Mouse (Mus musculus) forebrain, postnatal 0 days (tissue): ENCODE data around the gene Supv3l1. TPM values are rescaled to one million over a fixed set of nuclear protein-coding genes. Genes with fewer than 3 reads are reported as not detected.
"Not testable (repeated sequence)": the region's sequence is repeated elsewhere in the genome, so short reads cannot be mapped to it uniquely, and the experiment has no call there.

Source experiments
- ATAC-seq: fragments of 200-750 bp; cut with Nextera tagmentation; 2 replicates; pipeline ENCODE4 v1.8.0; 2017; ENCODE audit warnings: mild to moderate bottlenecking, moderate library complexity
- DNase-seq: peaks from one replicate; pipeline ENCODE4 v3.0.0-alpha.2; 2015
- H3K27ac ChIP-seq: fragments of 300-500 bp; sonication (generic); 2 replicates; pipeline ENCODE4 v1.5.1; 2014; ENCODE audit warnings: low read depth, mild to moderate bottlenecking, antibody characterized with exemption, low read length, moderate library complexity, mixed read lengths
- H3K27me3 ChIP-seq: fragments of 300-500 bp; sonication (generic); 2 replicates; pipeline ENCODE4 v1.6.1; 2014; ENCODE audit warnings: mild to moderate bottlenecking, low read length, mixed read lengths; ENCODE audit not compliant: insufficient read depth
- H3K36me3 ChIP-seq: fragments of 300-500 bp; sonication (generic); 2 replicates; pipeline ENCODE4 v1.6.1; 2014; ENCODE audit warnings: mild to moderate bottlenecking, moderate library complexity; ENCODE audit not compliant: insufficient read depth
- H3K4me1 ChIP-seq: fragments of 300-500 bp; sonication (generic); 2 replicates; pipeline ENCODE4 v1.6.1; 2014; ENCODE audit warnings: antibody characterized with exemption; ENCODE audit not compliant: insufficient read depth
- H3K4me2 ChIP-seq: fragments of 300-500 bp; sonication (generic); 2 replicates; pipeline ENCODE4 v1.6.1; 2014; ENCODE audit warnings: low read depth, mild to moderate bottlenecking, moderate library complexity
- H3K4me3 ChIP-seq: fragments of 300-500 bp; sonication (generic); 2 replicates; pipeline ENCODE4 v1.5.1; 2014; ENCODE audit warnings: low read depth, low read length, mixed read lengths
- H3K9ac ChIP-seq: fragments of 300-500 bp; sonication (generic); 2 replicates; pipeline ENCODE4 v1.6.1; 2014; ENCODE audit warnings: mild to moderate bottlenecking
- H3K9me3 ChIP-seq: fragments of 300-500 bp; sonication (generic); 2 replicates; pipeline ENCODE4 v1.6.1; 2016; ENCODE audit warnings: low read length
- CTCF ChIP-seq: sonication (generic); IDR thresholded peaks from 2 replicates; pipeline ENCODE4 v1.5.1; 2016; ENCODE audit warnings: antibody characterized with exemption, control low read depth, low read depth
- WGBS: fragments of 180-500 bp; shearing (Covaris S2); extraction: QIAGEN DNeasy Blood & Tissue Kit; methylation state at CpG from one replicate; pipeline ENCODE4 v1.1.7; 2014; 5-methylcytosine and 5-hydroxymethylcytosine counted together
- polyA plus RNA-seq: library from polyadenylated mRNA; unstranded; fragments of >200 nt; fragmentation: Nextera tagmentation; extraction: Ambion mirVana; gene quantifications from 2 replicates; pipeline ENCODE4 v1.2.1, GENCODE M21; 2015
- total RNA-seq: library from RNA; depleted of rRNA; stranded (reverse); fragments of >200 nt; gene quantifications from 2 replicates; pipeline ENCODE4 v1.2.3, GENCODE M21; 2014

Supv3l1 gene
- total and polyA plus RNA-seq, 2 experiments from 2014 or later = 15.8 to 26.0 TPM

GRCm38 (mm10) chr10:62476980-62477379 is 27.4 kb upstream of the Supv3l1 start:
- Histone ChIP-seq H3K4me3 (no peak overlapping the region), H3K9me3 (no peaks in the 10 kb centered on the region), H3K4me1 (no peaks in the 10 kb centered on the region), H3K4me2 (no peak overlapping the region), H3K9ac (no peak overlapping the region), H3K36me3 (peaks cover 6% of the 10 kb centered on the region; the same call in 1 of the 2 replicates), H3K27ac (no peak overlapping the region), H3K27me3 (no peaks in the 10 kb centered on the region)
- ATAC-seq = no peak
- WGBS = 47% methylated on average over 2 of the region's 2 CpGs
- DNase-seq = no peak
- no peak for TF ChIP-seq CTCF

GRCm38 (mm10) chr10:62474944-62475343 is 25.4 kb upstream of the Supv3l1 start:
- no peak for TF ChIP-seq CTCF
- Histone ChIP-seq H3K36me3 (peaks cover 6% of the 10 kb centered on the region; the same call in 1 of the 2 replicates), H3K27me3 (no peaks in the 10 kb centered on the region), H3K4me1 (no peaks in the 10 kb centered on the region), H3K9me3 (no peaks in the 10 kb centered on the region), H3K4me2 (no peak overlapping the region), H3K9ac (no peak overlapping the region), H3K27ac (no peak overlapping the region), H3K4me3 (no peak overlapping the region)
- no peak for ATAC-seq
- no peak for DNase-seq
- 91% methylated on average over 10 of the region's 10 CpGs for whole genome bisulfite sequencing

- no peaks in the 10 kb centered on the region for H3K36me3 ChIP-seq
Observed at GRCm38 (mm10) chr10:62471105-62471504, 21.6 kb upstream of the Supv3l1 start.

GRCm38 (mm10) chr10:62469736-62470135 is 20.2 kb upstream of the Supv3l1 start:
- Histone ChIP-seq H3K9me3 (no peaks in the 10 kb centered on the region), H3K36me3 (no peaks in the 10 kb centered on the region), H3K27ac (no peak overlapping the region), H3K4me3 (no peak overlapping the region), H3K9ac (no peak overlapping the region), H3K27me3 (no peaks in the 10 kb centered on the region), H3K4me1 (no peaks in the 10 kb centered on the region), H3K4me2 (no peak overlapping the region)
- ATAC-seq (no peak), DNase-seq (no peak)
- no peak for TF ChIP-seq CTCF
- WGBS = 93% methylated on average over 4 of the region's 4 CpGs

More at GRCm38 (mm10) chr10:62471105-62471504, 21.6 kb upstream of the Supv3l1 start:
- no peak for TF ChIP-seq CTCF
- Histone ChIP-seq H3K4me1 (no peaks in the 10 kb centered on the region), H3K27me3 (no peaks in the 10 kb centered on the region), H3K4me3 (no peak overlapping the region), H3K4me2 (no peak overlapping the region), H3K27ac (no peak overlapping the region), H3K9ac (no peak overlapping the region), H3K9me3 (no peaks in the 10 kb centered on the region)
- WGBS = 26% methylated on average over 5 of the region's 5 CpGs
- DNase-seq (no peak), ATAC-seq (no peak)

- no peak overlapping the region for H3K9ac ChIP-seq
- H3K4me3 ChIP-seq = no peak overlapping the region
- no peak overlapping the region for H3K4me2 ChIP-seq
- DNase-seq = no peak
- H3K27me3 ChIP-seq = no peaks in the 10 kb centered on the region
- no peaks in the 10 kb centered on the region for H3K4me1 ChIP-seq
- no peak for TF ChIP-seq CTCF
- peaks cover 37% of the 10 kb centered on the region for H3K36me3 ChIP-seq
- H3K27ac ChIP-seq = no peak overlapping the region
- H3K9me3 ChIP-seq = no peaks in the 10 kb centered on the region
- no peak for ATAC-seq
Observed at GRCm38 (mm10) chr10:62461321-62461720, 11.8 kb upstream of the Supv3l1 start.

GRCm38 (mm10) chr10:62452001-62452400 is 2.5 kb upstream of the Supv3l1 start:
- not testable (repeated sequence) for H3K4me1 ChIP-seq, H3K4me3 ChIP-seq, DNase-seq, H3K27me3 ChIP-seq, H3K9me3 ChIP-seq, H3K9ac ChIP-seq, H3K4me2 ChIP-seq, H3K27ac ChIP-seq, ATAC-seq
- WGBS = 71% methylated on average over 11 of the region's 11 CpGs
- peaks cover 18% of the 10 kb centered on the region for H3K36me3 ChIP-seq

- no peak for DNase-seq
- Histone ChIP-seq H3K4me2 (peak overlapping the region; percentile 62), H3K27me3 (no peaks in the 10 kb centered on the region), H3K4me3 (peak overlapping the region; percentile 73), H3K4me1 (peaks cover 3% of the 10 kb centered on the region; the same call in 1 of the 2 replicates), H3K9ac (peak overlapping the region; percentile 73; the same call in 1 of the 2 replicates), H3K9me3 (no peaks in the 10 kb centered on the region), H3K27ac (peak overlapping the region; percentile 88), H3K36me3 (peaks cover 20% of the 10 kb centered on the region)
- peak; percentile 0; the same call in 1 of the 2 replicates for ATAC-seq
- WGBS = 39% methylated on average over 18 of the region's 18 CpGs
- no peak for TF ChIP-seq CTCF
Observed at GRCm38 (mm10) chr10:62450280-62450640, 722 bp upstream of the Supv3l1 start.

GRCm38 (mm10) chr10:62430427-62430826 is 19.1 kb downstream of the Supv3l1 start:
- no peaks in the 10 kb centered on the region for H3K4me1 ChIP-seq
- H3K9ac ChIP-seq = no peak overlapping the region
- no peaks in the 10 kb centered on the region for H3K9me3 ChIP-seq
- H3K4me2 ChIP-seq = no peak overlapping the region
- H3K4me3 ChIP-seq = no peak overlapping the region
- 93% methylated on average over 5 of the region's 5 CpGs for WGBS
- H3K27ac ChIP-seq = no peak overlapping the region
- no peak for TF ChIP-seq CTCF
- no peaks in the 10 kb centered on the region for H3K27me3 ChIP-seq
- DNase-seq = no peak
- ATAC-seq = no peak
- peaks cover 70% of the 10 kb centered on the region for H3K36me3 ChIP-seq
